Mouse (Mus musculus) MEL (cell line): ENCODE results near the gene Slc22a8. TPM values are rescaled to one million over a fixed set of nuclear protein-coding genes. Genes with fewer than 3 reads are reported as not detected.

Source experiments
- DNase-seq: peaks from one replicate; pipeline ENCODE4 v3.0.0; 2011; ENCODE audit warnings: low read depth, low spot score
- H3K27ac ChIP-seq: 2 replicates; pipeline ENCODE4 v1.5.1; 2012; ENCODE audit warnings: low read depth, mild to moderate bottlenecking, control low read depth, low read length, moderate library complexity; ENCODE audit not compliant: control insufficient read depth
- H3K27me3 ChIP-seq, 2 experiments: fragments of 150-350 bp in 1 of 2; sonication (generic) in 1 of 2; 2 replicates each; pipeline ENCODE4 v1.6.1; 2012; ENCODE audit warnings: low read length in 2 of 2, mild to moderate bottlenecking in 2 of 2, improper control_type of control experiment in 1 of 2, moderate library complexity in 1 of 2; ENCODE audit not compliant: insufficient read depth in 2 of 2, control insufficient read depth in 1 of 2
- H3K36me3 ChIP-seq, 2 experiments: 2 replicates each; pipeline ENCODE4 v1.6.1; 2012 to 2014; ENCODE audit warnings: low read length in 2 of 2, improper control_type of control experiment in 1 of 2, inconsistent platforms in 1 of 2, mild to moderate bottlenecking in 1 of 2; ENCODE audit not compliant: insufficient read depth in 2 of 2, control insufficient read depth in 1 of 2
- H3K4me1 ChIP-seq, 2 experiments: fragments of 150-350 bp in 1 of 2; sonication (generic) in 1 of 2; 2 replicates each; pipeline ENCODE4 v1.6.1; 2012; ENCODE audit warnings: low read length in 2 of 2, improper control_type of control experiment in 1 of 2, mild to moderate bottlenecking in 1 of 2; ENCODE audit not compliant: insufficient read depth in 2 of 2, control insufficient read depth in 1 of 2
- H3K4me3 ChIP-seq, 2 experiments: fragments of 150-350 bp in 1 of 2; sonication (generic) in 1 of 2; 2 replicates each; pipeline ENCODE4 v1.5.1; 2012; ENCODE audit warnings: low read depth in 2 of 2, low read length in 2 of 2, mild to moderate bottlenecking in 2 of 2, moderate library complexity in 2 of 2, control low read depth in 1 of 2, improper control_type of control experiment in 1 of 2; ENCODE audit not compliant: control insufficient read depth in 1 of 2, insufficient read depth in 1 of 2
- H3K79me2 ChIP-seq: 2 replicates; pipeline ENCODE4 v1.6.1; 2012; ENCODE audit warnings: mild to moderate bottlenecking, low read length, moderate library complexity; ENCODE audit not compliant: control insufficient read depth, poor library complexity, insufficient read depth
- H3K9ac ChIP-seq: 2 replicates; pipeline ENCODE4 v1.6.1; 2012; ENCODE audit warnings: low read depth, mild to moderate bottlenecking, control low read depth, low read length, moderate library complexity; ENCODE audit not compliant: control insufficient read depth, poor library complexity, severe bottlenecking
- H3K9me3 ChIP-seq: fragments of 150-350 bp; sonication (generic); replicated peaks from 2 replicates; pipeline ENCODE4 v1.6.1; 2012; ENCODE audit warnings: mild to moderate bottlenecking, low read length, improper control_type of control experiment, moderate library complexity; ENCODE audit not compliant: insufficient read depth
- CHD2 ChIP-seq: IDR thresholded peaks from 2 replicates; pipeline ENCODE4 v1.6.1; 2011; ENCODE audit warnings: low read length, improper control_type of control experiment
- CTCF ChIP-seq, 3 experiments: IDR thresholded peaks in 2 of 3; conservative IDR thresholded peaks in 1 of 3; 2 replicates each; pipeline ENCODE4 v1.5.1; 2011 to 2012; ENCODE audit warnings: low read length in 3 of 3, low read depth in 2 of 3, mild to moderate bottlenecking in 2 of 3, improper control_type of control experiment in 1 of 3, inconsistent platforms in 1 of 3, mixed read lengths in 1 of 3, moderate library complexity in 1 of 3; ENCODE audit not compliant: control insufficient read depth in 1 of 3, insufficient read depth in 1 of 3, poor library complexity in 1 of 3, severe bottlenecking in 1 of 3
- E2F4 ChIP-seq: IDR thresholded peaks from 2 replicates; pipeline ENCODE4 v1.6.1; 2011; ENCODE audit warnings: low read depth, low read length, improper control_type of control experiment, borderline replicate concordance
- ELF1 ChIP-seq: IDR thresholded peaks from 2 replicates; pipeline ENCODE4 v1.6.1; 2014; ENCODE audit warnings: low read depth, mild to moderate bottlenecking, inconsistent platforms, low read length, improper control_type of control experiment, moderate library complexity
- HCFC1 ChIP-seq: IDR thresholded peaks from 2 replicates; pipeline ENCODE4 v1.6.1; 2012; ENCODE audit warnings: low read depth, mild to moderate bottlenecking, inconsistent platforms, low read length, improper control_type of control experiment, moderate library complexity
- JUND ChIP-seq: IDR thresholded peaks from 2 replicates; pipeline ENCODE4 v1.6.1; 2011; ENCODE audit warnings: low read depth, mild to moderate bottlenecking, improper control_type of control experiment, low read length
- MAX ChIP-seq: IDR thresholded peaks from 2 replicates; pipeline ENCODE4 v1.6.1; 2011; ENCODE audit warnings: low read length, improper control_type of control experiment
- MEF2A ChIP-seq: IDR thresholded peaks from 2 replicates; pipeline ENCODE4 v1.6.1; 2014; ENCODE audit warnings: low read depth, mild to moderate bottlenecking, inconsistent platforms, low read length, improper control_type of control experiment; ENCODE audit not compliant: poor library complexity, insufficient replicate concordance, severe bottlenecking; ENCODE audit errors: extremely low read depth
- MYB ChIP-seq: IDR thresholded peaks from 2 replicates; pipeline ENCODE4 v1.6.1; 2011; ENCODE audit warnings: mild to moderate bottlenecking, low read depth, low read length, improper control_type of control experiment
- NELFE ChIP-seq: IDR thresholded peaks from 2 replicates; pipeline ENCODE4 v1.6.1; 2011; ENCODE audit warnings: low read depth, low read length, improper control_type of control experiment
- POLR2AphosphoS5 ChIP-seq: IDR thresholded peaks from 2 replicates; pipeline ENCODE4 v1.6.1; 2012; ENCODE audit warnings: low read depth, borderline replicate concordance, mild to moderate bottlenecking, inconsistent platforms, low read length, moderate library complexity, mixed read lengths
- TAL1 ChIP-seq: IDR thresholded peaks from 2 replicates; pipeline ENCODE4 v1.6.1; 2012; ENCODE audit warnings: mild to moderate bottlenecking, inconsistent platforms, low read length, moderate library complexity, mixed read lengths
- TBP ChIP-seq: IDR thresholded peaks from 2 replicates; pipeline ENCODE4 v1.8.0; 2011; ENCODE audit warnings: low read depth, low read length, improper control_type of control experiment
- UBTF ChIP-seq: IDR thresholded peaks from 2 replicates; pipeline ENCODE4 v1.6.1; 2012; ENCODE audit warnings: low read depth, mild to moderate bottlenecking, inconsistent platforms, low read length, improper control_type of control experiment, moderate library complexity, borderline replicate concordance; ENCODE audit not compliant: insufficient read depth
- USF1 ChIP-seq: IDR thresholded peaks from 2 replicates; pipeline ENCODE4 v1.6.1; 2014; ENCODE audit warnings: low read depth, mild to moderate bottlenecking, inconsistent platforms, low read length, improper control_type of control experiment, moderate library complexity
- USF2 ChIP-seq, 2 experiments: IDR thresholded peaks; 2 replicates each; pipeline ENCODE4 v1.6.1; 2011 to 2012; ENCODE audit warnings: improper control_type of control experiment in 2 of 2, low read length in 2 of 2, borderline replicate concordance in 1 of 2, inconsistent platforms in 1 of 2, low read depth in 1 of 2, mild to moderate bottlenecking in 1 of 2; ENCODE audit not compliant: insufficient read depth in 1 of 2
- ZC3H11A ChIP-seq: IDR thresholded peaks from 2 replicates; pipeline ENCODE4 v1.6.1; 2012; ENCODE audit warnings: low read depth, mild to moderate bottlenecking, inconsistent platforms, low read length, improper control_type of control experiment
- ZKSCAN1 ChIP-seq: IDR thresholded peaks from 2 replicates; pipeline ENCODE4 v1.6.1; 2012; ENCODE audit warnings: low read depth, mild to moderate bottlenecking, inconsistent platforms, low read length, improper control_type of control experiment, moderate library complexity
- ZMIZ1 ChIP-seq: IDR thresholded peaks from 2 replicates; pipeline ENCODE4 v1.6.1; 2012; ENCODE audit warnings: low read depth, mild to moderate bottlenecking, inconsistent platforms, low read length, improper control_type of control experiment, moderate library complexity
- polyA plus RNA-seq, 2 experiments: library from polyadenylated mRNA; stranded (reverse) in 1 of 2; unstranded in 1 of 2; fragments of >175 nt in 1 of 2; fragments of >200 nt in 1 of 2; gene quantifications; 2 replicates each; pipeline versions ENCODE4 v1.2.1 to v1.2.4; 2012; ENCODE audit warnings: low replicate concordance in 2 of 2, low read depth in 1 of 2; ENCODE audit not compliant: insufficient read length in 2 of 2, insufficient read depth in 1 of 2, missing spikeins in 1 of 2
- total RNA-seq: library from RNA; depleted of rRNA; stranded (reverse); fragments of 300-350 nt; gene quantifications from 2 replicates; pipeline ENCODE4 v1.2.3, GENCODE M21; 2012; rRNA removed

Gene Slc22a8
- not detected in 2 replicates for total RNA-seq
- polyA plus RNA-seq: not detected

GRCm38 (mm10) chr19:8590954-8591353, at the start of gene Slc22a8:
Gene Slc22a8 (plus strand): TSS chr19:8591254.
- TF ChIP-seq CTCF (IDR thresholded peaks at IDR 0.05 in 2 of 3, conservative IDR thresholded peaks at IDR 0.05 in 1 of 3; ENCODE audit: control insufficient read depth in 1 of 3, insufficient read depth in 1 of 3, low read depth in 2 of 3, low read length in 3 of 3, poor library complexity in 1 of 3, severe bottlenecking in 1 of 3) (no peak), CHD2 (no peak), ZC3H11A (no peak), TAL1 (no peak), NELFE (no peak), E2F4 (no peak), HCFC1 (no peak), TBP (no peak), POLR2AphosphoS5 (no peak), UBTF (no peak), MAX (no peak), USF2 (IDR thresholded peaks at IDR 0.05; ENCODE audit: borderline replicate concordance in 1 of 2, insufficient read depth in 1 of 2, low read depth in 1 of 2, low read length in 2 of 2) (no peak), ZMIZ1 (no peak)
- H3K9ac ChIP-seq: no peak within 1 kb of the TSS
- H3K79me2 ChIP-seq: no peaks in the 10 kb centered on the region
- H3K27me3 ChIP-seq: no peaks in the 10 kb centered on the region
- no peak within 1 kb of the TSS for H3K4me3 ChIP-seq
- no peaks in the 10 kb centered on the region for H3K9me3 ChIP-seq
- H3K4me1 ChIP-seq: peaks cover 3 to 15% of the 10 kb centered on the region in 2 experiments
- H3K36me3 ChIP-seq: peaks cover 0 to 6% of the 10 kb centered on the region in 2 experiments; a peak in 2 of 4 replicates
- DNase-seq: no peak
- H3K27ac ChIP-seq: peak within 1 kb of the TSS; percentile 19; the same call in 1 of the 2 replicates

GRCm38 (mm10) chr19:8558897-8559296, 32.2 kb upstream of the Slc22a8 start:
- Histone ChIP-seq H3K27me3 (peaks cover 0 to 3% of the 10 kb centered on the region in 2 experiments; a peak in 2 of 4 replicates), H3K9me3 (no peaks in the 10 kb centered on the region), H3K9ac (no peak overlapping the region), H3K27ac (no peak overlapping the region), H3K4me1 (no peaks in the 10 kb centered on the region; a peak in 1 of 4 replicates), H3K4me3 (no peak overlapping the region), H3K79me2 (no peaks in the 10 kb centered on the region), H3K36me3 (no peaks in the 10 kb centered on the region)
- no peak for DNase-seq
- TF ChIP-seq TBP: no peak
- TF ChIP-seq POLR2AphosphoS5: no peak
- TF ChIP-seq ELF1: no peak
- no peak for TF ChIP-seq ZKSCAN1
- no peak for TF ChIP-seq TAL1
- no peak for TF ChIP-seq USF1
- TF ChIP-seq HCFC1: no peak
- TF ChIP-seq MEF2A: no peak
- no peak for TF ChIP-seq JUND
- TF ChIP-seq CTCF (IDR thresholded peaks at IDR 0.05 in 2 of 3, conservative IDR thresholded peaks at IDR 0.05 in 1 of 3; ENCODE audit: control insufficient read depth in 1 of 3, insufficient read depth in 1 of 3, low read depth in 2 of 3, low read length in 3 of 3, poor library complexity in 1 of 3, severe bottlenecking in 1 of 3): no peak
- TF ChIP-seq ZMIZ1: no peak
- TF ChIP-seq MYB: no peak
